Mouse (Mus musculus) lung, adult 2 months (tissue): ENCODE results near the gene Hp1bp3.

Experiments
- CTCF ChIP-seq: fragments of 200-500 bp; IDR thresholded peaks from 2 replicates; pipeline ENCODE4 v1.5.1; 2011; ENCODE audit warnings: mild to moderate bottlenecking, low read length, control low read depth; ENCODE audit not compliant: insufficient read depth
- POLR2A ChIP-seq: fragments of 200-500 bp; IDR thresholded peaks from 2 replicates; pipeline ENCODE4 v1.6.1; 2011; ENCODE audit warnings: low read depth, mild to moderate bottlenecking, control low read depth, low read length, borderline replicate concordance; ENCODE audit errors: extremely low read depth

DNA sequence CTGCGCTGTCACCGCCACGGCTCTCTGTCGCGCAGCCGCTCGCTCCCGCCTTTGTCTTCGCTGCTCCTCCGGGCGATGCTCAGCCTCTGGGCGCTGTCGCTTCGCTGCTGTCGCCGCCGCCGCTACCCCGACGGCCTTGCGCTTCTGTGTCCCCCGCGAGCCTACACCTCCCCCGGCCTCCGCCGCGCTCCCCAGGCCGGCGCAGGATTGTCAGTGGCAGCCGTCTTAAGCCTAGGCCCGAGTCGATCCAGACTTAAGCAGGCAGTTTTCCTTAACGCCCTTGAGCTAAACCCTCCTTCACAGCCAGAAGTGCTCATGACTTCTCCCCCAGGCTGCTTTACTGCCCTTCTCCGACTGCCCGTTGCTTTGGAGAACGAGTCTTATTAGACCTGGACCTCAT lies 1.3 kb downstream of the Hp1bp3 start:
- TF ChIP-seq CTCF (no peak), POLR2A (no peak)
